Mouse (Mus musculus) right cerebral cortex, adult 2 months (tissue): ENCODE measurements around the gene Slc45a1.

Source experiments
- DNase-seq, 2 experiments: peaks; one replicate each; pipeline ENCODE4 v3.0.0; 2021 to 2022; ENCODE audit warnings: low spot score in 2 of 2

Slc45a1 gene

DNA sequence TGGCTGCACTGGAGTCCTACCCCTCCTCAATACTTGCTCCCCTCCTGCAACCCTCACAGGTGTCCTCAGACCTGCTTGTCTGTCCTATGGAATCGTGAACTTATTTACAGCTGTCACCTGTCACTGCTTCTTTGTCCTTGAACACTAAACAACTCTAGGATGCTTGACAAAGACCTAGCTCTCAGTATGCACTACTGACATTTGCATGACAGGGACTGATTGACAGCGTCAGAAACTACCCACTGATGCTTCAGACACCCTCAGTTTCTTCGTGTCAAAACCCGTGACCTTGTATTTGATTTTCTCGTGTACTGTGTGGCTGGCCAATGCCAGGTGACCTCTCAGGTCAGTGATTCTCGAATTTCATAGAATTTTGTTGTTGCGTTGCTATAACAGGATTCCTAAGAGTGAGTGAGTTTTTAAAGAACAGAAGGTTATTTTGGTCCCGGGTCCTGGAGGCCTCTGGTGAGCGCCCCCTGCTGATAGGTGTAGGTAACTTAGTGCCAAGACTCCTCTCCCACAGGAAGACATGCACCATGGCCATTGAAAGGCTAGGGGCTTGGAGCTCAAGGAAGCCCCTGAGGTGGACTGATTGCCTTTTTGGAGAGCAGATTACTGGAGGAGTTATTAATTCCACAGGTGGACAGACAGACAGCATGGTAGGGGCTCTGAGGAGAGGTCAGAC, 8.1 kb upstream of the Slc45a1 start:
- no peak for DNase-seq

DNA sequence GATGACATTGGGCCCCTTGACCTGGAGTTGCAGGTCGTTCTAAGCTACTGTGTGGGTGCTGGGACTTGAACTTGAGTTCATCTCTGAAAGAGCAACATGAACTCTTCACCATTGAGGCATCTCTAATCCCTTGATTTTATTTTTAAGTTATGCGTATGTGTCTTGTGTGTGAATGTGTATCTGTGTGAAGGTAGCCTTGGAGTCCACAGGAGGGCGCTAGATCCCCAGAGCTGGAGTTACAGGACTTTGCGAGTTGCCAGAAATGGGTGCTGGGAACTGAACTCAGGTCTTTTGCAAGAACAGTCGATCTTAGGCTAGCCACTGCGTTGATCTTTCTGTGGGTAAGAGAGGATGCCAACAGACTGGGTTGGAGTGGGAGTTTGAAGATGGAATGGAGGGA, 4.5 kb upstream of the Slc45a1 start:
- no peak for DNase-seq

DNA sequence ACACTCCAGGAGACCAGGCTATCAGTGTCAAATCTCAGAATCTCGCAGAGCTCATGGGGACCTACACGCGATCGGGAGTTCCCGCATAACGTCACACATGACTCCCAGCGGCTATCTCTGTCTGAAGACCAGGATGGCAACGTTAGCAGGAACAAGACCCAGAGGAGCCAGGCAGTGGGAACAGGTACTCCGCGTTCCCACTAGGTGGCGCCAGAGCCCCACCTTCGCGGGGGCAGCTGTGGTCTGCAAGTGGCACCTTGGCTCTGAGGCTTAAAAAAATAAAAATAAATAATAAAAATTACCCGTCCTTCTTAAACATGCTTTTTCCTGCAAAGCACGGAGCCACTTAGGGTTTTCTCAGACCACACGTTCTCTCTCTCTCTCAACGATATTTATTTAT, 4.0 kb upstream of the Slc45a1 start:
- peak; percentile 85 to 86 for DNase-seq

DNA sequence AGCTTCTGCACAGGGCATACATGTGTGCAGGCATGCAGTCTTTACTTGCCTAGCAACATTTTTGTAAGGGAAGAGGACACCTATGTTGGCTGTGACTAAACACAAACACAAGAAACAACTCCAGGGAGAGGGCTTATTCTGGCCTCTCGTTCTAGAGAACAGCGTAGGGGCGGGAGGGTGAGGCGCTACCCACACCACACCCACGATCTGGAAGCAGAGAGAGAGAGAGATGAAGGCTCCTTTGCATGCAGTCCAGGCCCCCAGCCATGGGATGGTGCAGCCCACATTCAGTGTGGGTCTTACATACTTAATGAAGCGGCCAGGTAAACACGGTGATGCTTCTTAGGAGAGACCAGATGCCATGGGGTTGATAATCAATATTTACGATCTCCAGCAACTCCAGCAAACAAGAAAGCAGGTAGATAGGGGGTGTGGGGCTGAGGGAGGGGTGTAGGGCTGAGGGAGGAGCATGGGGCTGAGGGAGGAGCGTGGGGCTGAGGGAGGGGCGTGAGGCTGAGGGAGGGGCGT, 1.2 kb upstream of the Slc45a1 start:
- no peak for DNase-seq

DNA sequence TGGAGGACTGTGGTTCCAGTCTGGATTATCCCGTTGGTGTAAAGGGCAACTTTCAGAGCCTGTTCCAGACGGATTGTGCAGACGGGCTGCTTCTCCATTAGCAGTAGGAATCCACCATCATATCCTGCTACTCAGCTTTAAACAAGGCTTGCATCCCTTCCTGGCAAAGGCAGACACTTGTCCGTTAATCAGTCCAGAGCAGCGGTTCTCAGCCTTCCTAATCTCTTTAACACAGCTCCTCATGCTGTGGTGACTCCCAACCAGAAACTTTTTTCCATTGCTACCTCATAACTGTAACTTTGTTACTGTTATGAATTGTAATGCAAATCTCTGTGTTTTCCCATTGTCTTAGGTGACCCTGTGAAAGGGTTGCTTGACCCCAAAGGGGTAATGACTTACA, 2.6 kb downstream of the Slc45a1 start:
- DNase-seq: no peak

DNA sequence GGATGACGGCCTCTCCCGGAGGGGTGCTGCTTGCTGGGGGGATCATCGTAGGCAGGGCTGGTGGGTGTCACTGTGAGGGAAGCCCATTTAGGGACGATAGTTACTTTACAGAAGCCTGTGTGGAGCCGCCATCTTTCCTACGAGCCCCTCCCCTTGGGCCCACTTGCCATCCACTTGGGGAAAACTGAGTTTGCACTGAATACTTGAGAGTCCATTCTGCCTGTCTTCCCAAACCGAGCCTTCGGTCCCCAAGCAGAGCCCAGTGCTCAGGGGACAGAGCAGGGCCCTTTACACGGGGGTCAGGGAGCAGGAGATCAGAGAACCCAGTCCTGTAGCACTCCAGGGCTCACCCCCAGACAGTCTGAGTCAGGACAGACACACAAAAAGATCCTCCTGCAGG, 7.7 kb downstream of the Slc45a1 start:
- no peak for DNase-seq

DNA sequence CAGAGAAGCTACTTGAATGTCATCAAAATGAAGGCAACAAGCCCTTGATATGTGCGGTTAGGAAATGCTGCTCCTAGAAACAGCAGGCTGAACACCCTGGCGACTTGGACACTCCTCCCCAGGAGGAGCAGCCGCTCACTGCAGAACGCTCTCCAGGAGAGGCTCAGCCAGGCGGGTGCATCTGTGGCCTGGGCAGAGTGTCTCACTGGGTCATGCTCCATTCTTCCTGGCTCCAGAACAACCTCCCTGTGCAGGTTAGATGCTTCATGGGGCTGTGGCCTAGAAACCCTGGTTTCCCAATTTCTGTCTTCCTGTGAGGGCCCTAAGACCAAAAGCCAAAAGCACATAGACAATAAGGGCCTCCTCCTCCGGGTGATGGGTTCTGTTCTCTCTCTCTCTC, 15.3 kb downstream of the Slc45a1 start:
- DNase-seq: no peak

DNA sequence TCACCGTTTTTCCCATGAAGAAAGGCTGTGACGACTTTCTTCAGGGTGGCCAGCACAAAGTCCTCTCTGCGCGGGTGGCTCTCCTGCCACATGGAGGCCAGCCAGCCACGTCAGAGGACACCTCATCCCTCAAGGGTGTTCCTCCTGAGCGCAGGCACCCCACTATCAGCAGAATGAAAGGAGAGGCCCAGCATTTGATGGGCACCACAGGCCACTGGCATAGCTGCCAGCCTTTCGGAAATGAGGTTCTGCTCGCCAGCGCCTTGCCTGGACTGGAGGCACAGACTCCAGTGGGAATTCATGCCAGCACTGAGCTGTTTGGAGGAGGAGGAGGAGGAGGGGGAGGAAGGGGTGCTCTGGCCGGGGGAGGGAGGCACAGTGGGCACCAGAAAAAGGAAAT, 16.4 kb downstream of the Slc45a1 start:
- no peak for DNase-seq

DNA sequence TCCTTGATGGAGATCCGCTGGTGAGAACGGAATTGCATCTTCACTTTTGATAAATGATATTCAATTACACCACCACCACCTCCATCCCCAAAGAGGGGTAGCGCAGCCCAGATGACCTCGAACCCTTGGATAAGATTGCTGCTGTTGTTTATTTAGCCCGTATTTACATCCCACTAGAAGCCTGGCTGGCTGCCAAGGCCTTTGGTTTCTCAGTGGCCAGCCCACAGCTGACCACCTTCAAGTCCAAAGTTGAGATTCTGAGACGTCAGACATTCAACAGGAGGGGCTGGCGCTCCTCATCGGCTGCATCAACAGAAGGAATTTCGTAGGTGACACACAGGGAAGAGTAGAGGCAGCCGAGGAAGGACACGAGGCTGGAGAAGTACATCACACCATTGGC, 22.7 kb downstream of the Slc45a1 start:
- DNase-seq: no peak

DNA sequence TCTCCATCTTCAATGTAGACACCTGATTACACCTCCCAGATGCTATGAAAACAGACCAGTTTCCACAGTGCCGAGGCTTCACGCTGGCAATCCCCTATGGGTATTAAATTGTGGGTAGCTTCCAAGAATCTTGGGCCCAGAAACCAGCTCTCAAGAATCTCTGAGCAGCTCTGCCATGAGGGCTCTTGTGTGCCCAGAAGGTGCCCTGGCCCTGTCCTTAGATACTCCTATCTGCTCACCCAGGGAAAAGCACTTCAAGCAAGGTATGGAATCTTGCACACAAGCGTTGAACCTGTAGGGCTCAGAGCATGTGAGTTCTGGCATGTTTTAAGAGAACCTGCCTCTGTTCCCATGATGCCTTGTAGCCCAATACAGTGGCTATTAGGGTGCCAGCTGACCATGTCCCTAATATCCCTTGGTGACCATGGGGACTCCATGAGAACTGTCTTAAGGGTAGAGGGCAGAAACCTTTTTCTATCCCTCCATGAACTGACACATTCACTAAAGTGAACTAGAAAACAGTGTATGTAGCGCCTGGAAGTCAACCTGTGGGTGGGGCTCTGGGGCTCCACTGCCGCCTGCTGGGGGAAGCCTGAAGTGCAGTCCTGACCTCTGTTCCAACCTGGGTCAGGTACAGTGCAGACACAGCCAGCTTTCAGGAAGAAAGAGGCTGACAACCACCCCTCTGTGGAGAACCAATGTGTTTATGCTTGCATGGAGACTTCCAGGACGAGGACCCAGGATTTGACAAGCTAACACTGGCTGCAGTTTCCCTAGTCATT, 25.8 kb downstream of the Slc45a1 start:
- peak; percentile 47 to 60 for DNase-seq

DNA sequence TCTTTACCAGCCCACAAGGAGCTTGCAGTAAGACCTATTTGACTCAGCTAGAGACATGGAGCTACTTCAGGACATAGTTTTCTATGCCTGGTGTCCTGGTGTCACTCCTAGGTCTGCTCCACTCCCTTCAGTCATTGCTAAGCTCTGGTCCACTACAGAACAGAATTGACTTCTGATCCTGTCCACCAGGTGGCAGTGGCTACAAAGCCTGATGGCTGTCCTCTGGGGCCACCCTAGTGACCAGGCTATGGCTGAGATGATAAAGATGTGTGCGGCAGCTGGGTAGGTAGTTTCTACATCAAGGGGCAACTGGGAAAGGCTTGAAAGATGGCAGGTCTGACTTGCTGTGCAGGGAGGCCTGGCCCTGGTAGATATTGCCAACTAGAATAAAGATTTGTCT, 26.5 kb downstream of the Slc45a1 start:
- DNase-seq: peak; percentile 63 to 73

DNA sequence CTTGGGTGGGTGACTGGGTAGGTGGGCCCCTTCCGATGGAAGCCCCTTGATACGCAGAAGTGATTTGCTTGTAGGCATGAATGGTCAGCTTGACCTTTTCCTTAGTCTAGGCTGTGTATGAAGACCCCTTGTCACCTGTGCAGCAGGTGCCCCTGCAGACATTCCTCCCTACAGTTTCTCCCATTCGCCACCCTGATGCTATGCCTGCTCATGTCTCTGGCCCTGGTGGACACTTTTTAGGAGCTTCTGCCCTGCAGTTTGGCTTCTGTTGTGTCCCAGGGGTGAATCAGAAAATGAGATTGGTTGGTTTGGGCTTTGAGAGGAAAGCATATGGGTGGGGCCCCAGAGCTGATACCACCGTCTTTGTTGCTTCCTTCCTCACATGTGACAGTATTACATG, 27.0 kb downstream of the Slc45a1 start:
- DNase-seq: no peak

DNA sequence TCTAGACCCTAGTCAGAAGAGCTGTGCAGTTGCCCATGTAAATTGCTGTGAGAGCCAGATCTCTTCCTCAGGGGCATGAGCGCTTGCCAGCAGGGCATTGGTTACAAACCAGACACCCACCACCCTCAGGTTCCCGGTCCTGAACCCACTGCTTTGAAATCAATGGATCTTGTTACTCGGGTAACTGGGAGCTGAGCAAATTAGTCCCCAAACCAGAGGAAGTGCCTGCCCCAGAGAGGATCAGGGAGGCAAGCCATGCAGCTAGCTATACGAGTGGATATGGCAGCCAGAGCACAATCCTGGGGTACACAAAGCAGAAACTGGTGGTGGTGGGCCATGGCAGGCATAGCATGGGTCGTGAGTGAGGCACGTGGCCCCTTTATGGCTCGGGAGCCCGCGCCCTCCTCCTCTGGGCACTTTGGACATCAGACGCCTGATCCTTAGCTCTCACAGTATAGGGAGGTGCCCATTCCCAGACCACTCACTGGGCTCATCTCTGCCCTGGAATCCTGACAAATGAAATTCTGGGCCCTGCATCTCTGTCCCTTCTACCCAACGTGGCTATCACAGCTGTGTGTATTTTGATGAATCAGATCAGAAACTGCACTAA, 27.7 kb downstream of the Slc45a1 start:
- no peak for DNase-seq

DNA sequence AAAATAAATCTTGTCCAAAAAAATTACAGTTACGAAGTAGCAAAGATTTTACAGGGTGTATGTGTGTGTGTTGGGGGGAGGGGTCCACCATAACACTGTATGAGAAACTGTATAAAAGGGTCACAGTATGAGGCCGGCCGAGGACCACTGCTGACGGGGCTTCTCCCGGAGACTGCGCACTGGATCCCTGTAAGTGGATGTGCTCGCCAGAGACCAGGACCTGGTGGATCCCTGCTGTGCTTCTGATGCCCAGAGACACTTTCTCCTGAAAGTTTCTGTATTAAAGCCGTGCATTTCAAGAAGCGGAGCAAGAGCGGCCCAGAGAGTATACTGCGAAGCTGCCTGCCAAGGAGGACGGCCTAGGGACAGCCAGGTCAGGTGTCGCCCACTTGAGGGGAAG, 29.3 kb downstream of the Slc45a1 start:
- DNase-seq: no peak

DNA sequence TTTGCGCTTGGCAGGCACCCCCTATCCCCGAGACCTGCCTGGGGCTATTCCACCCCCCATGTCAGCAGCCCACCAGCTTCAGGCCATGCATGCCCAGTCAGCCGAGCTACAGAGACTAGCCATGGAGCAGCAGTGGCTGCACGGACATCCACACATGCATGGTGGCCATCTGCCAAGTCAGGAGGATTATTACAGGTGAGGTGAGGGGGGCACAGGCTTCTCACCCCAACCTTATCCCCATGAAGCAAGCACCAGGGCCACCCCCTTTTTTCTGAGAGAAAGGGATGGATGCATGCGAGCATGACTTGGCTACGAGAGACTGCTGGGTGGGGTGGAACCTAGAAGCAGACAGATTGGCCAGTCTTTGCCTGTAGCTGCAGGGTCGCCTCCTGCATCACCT, 33.0 kb downstream of the Slc45a1 start:
- DNase-seq: no peak

DNA sequence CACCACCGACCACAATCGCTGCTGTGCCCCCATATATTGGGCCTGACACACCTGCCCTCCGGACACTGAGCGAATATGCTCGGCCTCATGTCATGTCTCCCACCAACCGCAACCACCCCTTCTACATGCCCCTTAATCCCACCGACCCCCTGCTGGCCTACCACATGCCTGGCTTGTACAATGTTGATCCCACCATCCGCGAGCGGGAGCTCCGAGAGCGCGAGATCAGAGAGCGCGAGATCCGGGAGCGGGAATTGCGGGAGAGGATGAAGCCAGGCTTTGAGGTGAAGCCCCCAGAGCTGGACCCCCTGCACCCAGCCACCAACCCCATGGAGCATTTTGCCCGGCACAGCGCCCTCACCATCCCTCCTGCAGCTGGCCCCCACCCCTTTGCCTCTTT, 35.1 kb downstream of the Slc45a1 start:
- no peak for DNase-seq

DNA sequence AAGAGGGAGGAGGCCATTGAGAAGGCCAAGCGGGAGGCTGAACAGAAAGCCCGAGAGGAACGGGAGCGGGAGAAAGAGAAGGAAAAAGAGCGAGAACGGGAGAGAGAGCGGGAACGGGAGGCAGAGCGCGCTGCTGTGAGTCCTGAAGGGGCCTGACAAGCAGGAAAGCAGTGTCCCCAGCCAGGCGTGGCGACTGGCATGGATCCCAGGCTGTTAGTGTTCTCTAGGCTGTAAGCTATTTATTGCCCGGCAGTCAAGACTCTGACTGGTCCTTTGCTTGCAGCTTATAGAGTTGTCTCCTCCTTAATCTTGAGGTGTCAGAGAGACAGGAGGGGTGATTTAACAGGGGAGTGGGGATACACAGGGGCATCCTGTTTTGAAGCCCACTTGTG, 35.9 kb downstream of the Slc45a1 start:
- DNase-seq: no peak

DNA sequence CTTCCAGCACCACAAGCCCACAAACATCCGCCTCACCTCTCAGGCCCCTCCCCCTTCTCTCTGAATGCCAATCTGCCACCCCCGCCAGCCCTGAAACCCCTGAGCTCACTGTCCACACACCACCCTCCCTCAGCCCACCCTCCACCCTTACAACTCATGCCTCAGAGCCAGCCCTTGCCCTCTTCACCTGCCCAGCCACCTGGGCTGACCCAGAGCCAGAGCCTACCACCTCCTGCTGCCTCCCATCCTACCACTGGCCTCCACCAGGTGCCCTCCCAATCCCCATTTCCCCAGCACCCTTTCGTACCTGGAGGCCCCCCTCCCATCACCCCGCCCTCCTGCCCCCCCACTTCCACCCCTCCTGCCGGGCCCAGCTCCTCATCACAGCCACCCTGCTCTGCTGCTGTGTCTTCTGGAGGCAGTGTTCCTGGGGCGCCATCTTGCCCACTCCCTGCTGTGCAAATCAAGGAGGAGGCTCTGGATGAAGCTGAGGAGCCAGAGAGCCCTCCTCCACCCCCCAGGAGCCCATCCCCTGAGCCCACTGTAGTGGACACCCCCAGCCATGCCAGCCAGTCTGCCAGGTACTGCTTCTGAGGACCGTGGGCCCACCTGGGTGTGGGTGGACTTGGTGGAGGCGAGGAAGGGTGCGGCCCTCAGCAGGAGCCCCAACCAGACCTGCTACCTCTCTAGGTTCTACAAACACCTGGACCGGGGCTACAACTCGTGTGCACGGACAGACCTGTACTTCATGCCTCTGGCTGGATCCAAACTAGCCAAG, 36.5 kb downstream of the Slc45a1 start:
- no peak for DNase-seq

DNA sequence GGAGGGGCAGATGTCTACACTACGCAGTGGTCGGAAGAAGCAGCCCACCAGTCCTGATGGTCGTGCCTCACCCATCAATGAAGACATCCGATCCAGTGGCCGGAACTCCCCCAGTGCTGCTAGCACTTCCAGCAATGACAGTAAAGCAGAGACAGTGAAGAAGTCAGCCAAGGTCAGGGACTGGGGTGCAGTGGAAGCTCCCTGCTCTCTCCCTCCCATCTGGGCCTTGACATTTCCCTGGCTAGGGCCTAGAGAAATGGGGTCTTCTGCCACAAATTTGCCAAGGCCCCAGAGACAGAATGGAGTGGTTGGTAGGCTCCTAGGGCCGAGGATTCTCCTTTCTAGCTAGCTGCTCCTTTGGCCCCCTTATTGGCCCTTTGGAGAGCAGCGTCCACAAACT, 38.3 kb downstream of the Slc45a1 start:
- DNase-seq: no peak

DNA sequence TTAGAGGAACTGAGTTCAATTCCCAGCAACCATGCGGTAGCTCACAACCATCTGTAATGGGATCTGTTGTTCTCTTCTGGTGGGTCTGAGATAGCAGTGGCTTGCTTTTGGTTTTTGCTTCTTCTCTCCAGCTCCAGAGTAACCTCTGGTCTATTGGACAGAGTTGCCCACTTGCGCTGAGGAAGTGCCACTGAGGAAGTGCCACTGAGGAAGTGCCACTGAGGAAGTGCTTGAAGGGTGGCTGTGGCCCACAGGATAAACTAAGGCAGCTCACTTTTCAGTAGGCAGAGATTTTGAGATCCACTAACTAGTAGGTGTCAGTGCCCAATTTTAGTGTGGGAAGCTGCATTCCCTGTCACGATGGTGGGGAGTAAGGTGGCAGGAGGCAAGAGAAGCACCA, 43.3 kb downstream of the Slc45a1 start:
- DNase-seq: no peak

DNA sequence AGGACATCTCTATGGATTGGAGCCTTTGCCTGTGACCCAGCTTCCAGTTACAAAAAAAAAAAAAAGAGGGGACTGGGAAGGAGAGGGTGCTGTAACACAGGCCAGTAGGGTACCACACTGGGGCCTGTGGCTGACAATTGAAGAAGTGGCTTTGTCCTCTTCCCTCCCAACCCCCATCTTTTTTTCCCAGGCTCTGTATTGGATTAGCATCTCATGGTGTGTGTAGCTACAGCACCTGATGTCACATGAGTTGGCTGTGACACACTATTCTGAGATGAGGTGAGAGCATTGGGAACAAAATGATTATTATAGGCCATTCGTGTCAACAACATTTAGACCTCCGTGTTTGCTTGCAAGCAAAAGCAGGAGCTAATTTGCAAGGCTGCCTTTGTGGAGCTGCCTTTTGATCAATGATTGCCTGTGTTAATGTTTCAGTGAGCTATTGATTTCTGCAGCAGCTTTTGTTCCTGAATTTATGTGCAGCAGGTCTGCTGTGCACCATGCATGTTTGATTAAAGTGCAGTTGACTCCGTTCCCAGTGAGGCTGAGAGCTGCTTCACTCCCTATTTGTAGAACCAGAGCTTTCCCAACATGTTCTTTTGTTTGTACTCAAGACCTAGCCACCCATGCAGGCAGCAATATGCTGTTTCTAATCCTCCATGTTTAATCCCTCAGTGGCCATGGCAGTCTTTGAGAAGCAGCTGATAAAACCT, 45.4 kb downstream of the Slc45a1 start:
- no peak for DNase-seq

DNA sequence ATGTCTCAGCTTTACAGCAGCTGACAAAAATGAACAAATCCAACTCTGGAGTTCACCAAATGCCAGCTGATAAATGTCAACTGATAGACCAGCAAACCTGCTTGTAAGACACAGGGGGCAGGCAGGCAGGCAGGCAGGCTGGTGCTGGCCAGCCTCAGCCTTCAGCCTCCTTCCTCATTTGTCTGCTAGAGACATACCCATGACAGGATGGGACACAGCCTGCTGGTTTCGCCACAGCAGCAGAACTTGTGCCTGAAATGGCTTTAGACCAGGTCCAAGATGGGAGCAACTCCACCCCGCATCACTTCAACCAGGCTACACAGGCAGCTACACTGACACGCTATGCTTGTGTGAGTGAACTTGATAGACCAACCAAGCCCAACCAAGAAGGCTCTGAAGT, 46.2 kb downstream of the Slc45a1 start:
- DNase-seq: no peak
